8 mouse cellular contexts compared by ENCODE assay signal in the genomic region with DNA sequence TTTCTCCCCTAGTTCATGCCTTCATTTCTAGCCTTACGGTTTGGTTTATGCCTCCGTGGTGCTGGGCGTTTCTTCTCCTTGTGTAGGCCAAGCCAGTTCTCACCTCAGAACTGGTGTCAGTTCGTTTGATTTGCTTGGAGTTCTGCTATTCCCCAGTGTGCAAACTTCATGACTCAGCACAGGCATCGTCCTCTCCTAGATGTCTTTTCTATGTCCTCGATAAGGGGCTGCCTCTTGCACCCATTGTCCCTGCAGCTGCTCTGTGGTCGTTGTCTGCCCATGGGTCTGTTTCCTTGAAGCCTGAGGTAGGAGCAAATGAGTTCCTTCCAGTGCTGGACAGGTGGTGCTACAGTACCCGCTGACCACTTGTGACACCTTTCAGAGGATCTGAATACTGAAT. TPM values are rescaled to one million over a fixed set of nuclear protein-coding genes. Genes with fewer than 3 reads are reported as not detected.
A peak's percentile ranks its signal among the peaks of the same experiment; 100 is the strongest.
DNase-seq lines count a peak whose midpoint lies in the region; ATAC-seq and TF ChIP-seq lines count a peak whose summit lies in the region.

No protein-coding gene starts in this region.

- ATAC-seq in intestine, embryonic 14.5 days (replicated peaks; ENCODE audit: low FRiP score, low TSS enrichment, low read depth): no peak
- no peak for ATAC-seq in midbrain, embryonic 14.5 days (ENCODE audit: low FRiP score, low TSS enrichment)

- no peaks in the 10 kb centered on the region for H3K9me3 ChIP-seq in intestine, embryonic 14.5 days (ENCODE audit: control insufficient read depth, low read length)
- H3K9me3 ChIP-seq in midbrain, embryonic 14.5 days (ENCODE audit: control insufficient read depth, low read length): no peaks in the 10 kb centered on the region

- 14% methylated on average over 8 of the region's 8 CpGs for WGBS in thymus, adult 2 months
- WGBS in intestine, embryonic 14.5 days: 13% methylated on average over 8 of the region's 8 CpGs
- WGBS in midbrain, embryonic 14.5 days: 19% methylated on average over 8 of the region's 8 CpGs

- peak overlapping the region; percentile 88 for H3K9ac ChIP-seq in intestine, embryonic 14.5 days (ENCODE audit: low read length)
- H3K9ac ChIP-seq in midbrain, embryonic 14.5 days (replicated peaks; ENCODE audit: low read length): peak overlapping the region; percentile 89

- no peaks in the 10 kb centered on the region for H3K27me3 ChIP-seq in thymus, adult 2 months (ENCODE audit: control insufficient read depth, insufficient read depth, low read length)
- no peaks in the 10 kb centered on the region for H3K27me3 ChIP-seq in intestine, embryonic 14.5 days (replicated peaks; ENCODE audit: control insufficient read depth, insufficient read depth, low read length)
- H3K27me3 ChIP-seq in midbrain, embryonic 14.5 days (ENCODE audit: control insufficient read depth, insufficient read depth, low read length): no peaks in the 10 kb centered on the region

- peak; percentile 29 for DNase-seq in cerebellum, adult 11-12 months
- DNase-seq in cerebellum, adult 9-11 months: no peak
- no peak for DNase-seq in thymus, adult 2 months
- no peak for DNase-seq in thymus, postnatal 0 days (ENCODE audit: low spot score)
- no peak for DNase-seq in intestine, embryonic 14.5 days (ENCODE audit: low spot score)
- DNase-seq in midbrain, embryonic 14.5 days: no peak
- no peak for DNase-seq in Muller cell, postnatal 12 days (ENCODE audit: inconsistent ontology term)
- DNase-seq in urinary bladder, adult 2 months (ENCODE audit: low spot score): no peak

- peaks cover 12% of the 10 kb centered on the region for H3K36me3 ChIP-seq in thymus, adult 2 months (ENCODE audit: control insufficient read depth, insufficient read depth, low read length)
- H3K36me3 ChIP-seq in intestine, embryonic 14.5 days (ENCODE audit: control insufficient read depth, insufficient read depth, low read length): peaks cover 19% of the 10 kb centered on the region
- H3K36me3 ChIP-seq in midbrain, embryonic 14.5 days (ENCODE audit: control insufficient read depth, insufficient read depth, low read length): peaks cover 13% of the 10 kb centered on the region

- H3K4me2 ChIP-seq in intestine, embryonic 14.5 days (ENCODE audit: low read length): peak overlapping the region; percentile 89
- H3K4me2 ChIP-seq in midbrain, embryonic 14.5 days (ENCODE audit: low read length): peak overlapping the region; percentile 83

- peak overlapping the region; percentile 69; the same call in 1 of the 2 replicates for H3K4me3 ChIP-seq in thymus, adult 2 months (ENCODE audit: control insufficient read depth, insufficient read depth, low read length)
- H3K4me3 ChIP-seq in intestine, embryonic 14.5 days (ENCODE audit: low read depth, low read length): peak overlapping the region; percentile 75
- H3K4me3 ChIP-seq in midbrain, embryonic 14.5 days (replicated peaks; ENCODE audit: low read depth, low read length): peak overlapping the region; percentile 80

- H3K4me1 ChIP-seq in thymus, adult 2 months (replicated peaks; ENCODE audit: control insufficient read depth, insufficient read depth, low read length): peaks cover 10% of the 10 kb centered on the region
- peaks cover 15% of the 10 kb centered on the region for H3K4me1 ChIP-seq in intestine, embryonic 14.5 days (replicated peaks; ENCODE audit: control insufficient read depth, insufficient read depth, low read length)
- peaks cover 12% of the 10 kb centered on the region for H3K4me1 ChIP-seq in midbrain, embryonic 14.5 days (ENCODE audit: control insufficient read depth, insufficient read depth, low read length)

- TF ChIP-seq CTCF in thymus, adult 2 months (IDR thresholded peaks at IDR 0.05; ENCODE audit: borderline replicate concordance, control insufficient read depth, extremely low read depth, insufficient read depth, low read length, poor library complexity): no peak

- H3K27ac ChIP-seq in thymus, adult 2 months (ENCODE audit: control insufficient read depth, insufficient read depth, low read length): no peak overlapping the region
- H3K27ac ChIP-seq in intestine, embryonic 14.5 days (ENCODE audit: low read depth): peak overlapping the region; percentile 83
- H3K27ac ChIP-seq in midbrain, embryonic 14.5 days (replicated peaks; ENCODE audit: low read depth, low read length): peak overlapping the region; percentile 89

- no peak for TF ChIP-seq POLR2A in thymus, adult 2 months (IDR thresholded peaks at IDR 0.05; ENCODE audit: control insufficient read depth, extremely low read depth, insufficient read depth, low read length, poor library complexity)

RNA-seq across cellular contexts. Expression of a gene that starts 0.8 kb away (rescaled TPM):
- polyA plus RNA-seq in thymus, adult 2 months (2012; rRNA removed): 73.1 and 73.2 TPM in 2 replicates
- 38.5 and 42.5 TPM in 2 replicates for polyA plus RNA-seq in thymus, postnatal 0 days (2015; fragmentation: Nextera tagmentation; extraction: Ambion mirVana)
- polyA plus RNA-seq in intestine, embryonic 14.5 days (2014; fragmentation: Nextera tagmentation; extraction: Ambion mirVana): 32.5 and 32.8 TPM in 2 replicates
- polyA plus RNA-seq in midbrain, embryonic 14.5 days (2014; fragmentation: Nextera tagmentation; extraction: Ambion mirVana): 21.1 and 25.3 TPM in 2 replicates
- polyA plus RNA-seq in urinary bladder, adult 2 months (2012; rRNA removed): 37.5 and 39.2 TPM in 2 replicates

RNA-seq across cellular contexts. Expression of a gene that starts 41.3 kb away (rescaled TPM):
- polyA plus RNA-seq in thymus, adult 2 months (2012; rRNA removed): 3.8 and 5.1 TPM in 2 replicates
- 13.8 and 15.3 TPM in 2 replicates for polyA plus RNA-seq in thymus, postnatal 0 days (2015; fragmentation: Nextera tagmentation; extraction: Ambion mirVana)
- polyA plus RNA-seq in intestine, embryonic 14.5 days (2014; fragmentation: Nextera tagmentation; extraction: Ambion mirVana): 12.6 and 14.1 TPM in 2 replicates
- polyA plus RNA-seq in midbrain, embryonic 14.5 days (2014; fragmentation: Nextera tagmentation; extraction: Ambion mirVana): 1.5 and 2.1 TPM in 2 replicates
- polyA plus RNA-seq in urinary bladder, adult 2 months (2012; rRNA removed): 0.27 and 0.34 TPM in 2 replicates

RNA-seq across cellular contexts. Expression of a gene that starts 41.4 kb away (rescaled TPM):
- 7.2 and 8.0 TPM in 2 replicates for polyA plus RNA-seq in thymus, adult 2 months (2012; rRNA removed)
- polyA plus RNA-seq in thymus, postnatal 0 days (2015; fragmentation: Nextera tagmentation; extraction: Ambion mirVana): 96.5 and 102 TPM in 2 replicates
- polyA plus RNA-seq in intestine, embryonic 14.5 days (2014; fragmentation: Nextera tagmentation; extraction: Ambion mirVana): 83.5 and 85.0 TPM in 2 replicates
- polyA plus RNA-seq in midbrain, embryonic 14.5 days (2014; fragmentation: Nextera tagmentation; extraction: Ambion mirVana): 77.2 and 88.0 TPM in 2 replicates
- polyA plus RNA-seq in urinary bladder, adult 2 months (2012; rRNA removed): 29.1 and 30.9 TPM in 2 replicates
